Mouse (Mus musculus): Measurements from ENCODE around the gene Kif2c.
"Not testable (repeated sequence)": the region's sequence is repeated elsewhere in the genome, so short reads cannot be mapped to it uniquely, and the experiment has no call there.

The Kif2c gene

DNA sequence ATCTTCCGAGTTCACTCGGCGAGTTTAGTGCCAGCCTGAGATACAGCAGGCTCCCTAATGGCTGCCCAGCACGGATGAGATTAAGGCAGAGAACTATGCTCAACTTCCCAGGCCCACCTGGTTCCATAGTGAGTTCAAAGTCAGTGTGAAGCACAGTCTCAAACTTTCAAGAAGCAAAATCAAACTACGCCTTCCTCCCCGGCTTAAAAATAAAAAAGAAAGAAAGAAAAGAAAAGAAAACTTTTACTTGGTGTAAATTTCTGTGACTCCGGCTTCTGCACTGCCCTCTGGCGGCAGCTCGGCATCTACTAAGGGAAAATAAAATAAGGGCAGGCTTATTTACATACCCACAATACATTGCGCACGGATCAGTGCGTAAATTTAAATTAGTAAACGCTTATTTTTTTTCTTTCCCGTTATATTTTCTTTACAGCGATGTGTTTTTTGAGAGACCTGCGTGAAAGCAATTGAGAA is 7.0 kb upstream of the Kif2c start:
- DNase-seq (ENCODE audit: low read depth, low spot score), result peak; percentile 82

DNA sequence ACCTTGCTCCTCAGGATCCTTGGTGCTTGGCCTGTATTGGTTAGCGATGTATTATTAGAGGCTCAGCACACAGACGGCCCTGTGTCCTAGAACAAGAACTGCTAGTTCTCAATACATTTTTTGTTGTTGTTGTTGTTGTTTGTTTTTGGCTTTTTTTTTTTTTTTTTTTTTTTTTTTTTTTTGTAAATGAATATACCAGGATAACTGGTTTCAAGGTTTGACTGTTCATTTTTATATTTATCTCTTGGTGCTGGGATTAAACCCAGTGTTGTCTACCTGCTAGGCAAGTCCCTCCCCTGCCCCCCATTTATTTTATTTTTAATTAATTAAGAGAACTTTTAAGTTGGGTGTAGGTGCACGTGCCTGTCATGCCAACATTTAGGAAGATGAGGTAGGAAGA is 6.5 kb upstream of the Kif2c start:
- DNase-seq (ENCODE audit: low read depth, low spot score), result no peak

DNA sequence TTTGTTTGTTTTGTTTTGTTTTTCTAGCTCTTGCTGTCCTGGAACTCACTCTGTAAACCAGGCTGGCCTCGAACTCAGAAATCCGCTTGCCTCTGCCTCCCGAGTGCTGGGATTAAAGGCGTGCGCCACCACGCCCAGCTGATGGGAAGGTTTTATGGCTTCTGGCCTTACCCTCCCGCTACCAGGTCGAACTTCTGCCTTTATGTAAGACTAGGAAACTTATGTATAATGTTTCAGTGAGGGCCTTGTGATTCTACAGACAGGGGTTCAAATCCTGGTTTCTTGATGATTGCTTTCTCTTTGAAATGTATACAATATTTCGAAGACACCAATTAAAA is 289 bp upstream of the Kif2c start:
- DNase-seq (ENCODE audit: low read depth, low spot score), result not testable (repeated sequence)

GRCm38 (mm10) chr4:117169936-117170335 is 12.5 kb downstream of the Kif2c start:
- DNase-seq (ENCODE audit: low read depth, low spot score), result no peak

DNA sequence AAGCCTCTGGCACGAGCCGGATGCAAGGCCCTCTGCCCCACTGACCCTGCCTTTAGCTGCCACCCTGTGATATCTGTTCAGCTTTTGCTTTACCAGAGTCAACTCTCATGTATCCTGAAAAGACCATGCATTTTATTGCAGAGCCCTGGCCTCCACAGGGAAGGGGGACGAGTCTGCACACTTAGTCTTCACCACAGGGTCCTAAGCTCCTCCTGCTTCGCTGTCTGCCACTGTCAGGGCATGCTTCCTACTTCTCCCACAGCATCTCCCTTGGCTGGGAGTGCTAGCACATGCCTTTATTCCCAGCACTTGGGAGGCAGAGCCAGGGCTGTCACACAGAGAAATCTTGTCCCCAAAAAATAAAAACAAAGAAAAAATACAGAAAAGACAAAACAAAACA is 21.3 kb downstream of the Kif2c start:
- no peak for DNase-seq (ENCODE audit: low read depth, low spot score)

DNA sequence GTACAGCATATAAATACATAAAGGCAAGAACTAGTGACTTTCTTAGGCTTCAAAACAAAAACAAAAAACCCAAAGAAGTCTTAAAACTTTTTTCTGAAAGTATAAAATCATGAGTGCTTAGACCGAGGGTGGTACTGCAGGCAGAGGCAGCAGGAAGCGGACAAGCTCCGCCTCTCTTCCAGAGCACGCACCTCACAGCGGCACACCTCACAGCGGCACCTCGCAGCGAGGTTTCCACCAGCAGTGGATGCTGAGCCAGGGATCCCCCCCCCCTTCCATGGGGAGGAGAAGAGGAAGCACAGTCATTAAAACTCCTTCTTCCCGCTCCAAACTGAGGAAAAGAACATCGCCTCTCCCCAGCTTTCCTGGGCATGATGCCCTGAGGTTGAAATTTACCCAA is 22.8 kb downstream of the Kif2c start:
- DNase-seq (ENCODE audit: low read depth, low spot score), result no peak

DNA sequence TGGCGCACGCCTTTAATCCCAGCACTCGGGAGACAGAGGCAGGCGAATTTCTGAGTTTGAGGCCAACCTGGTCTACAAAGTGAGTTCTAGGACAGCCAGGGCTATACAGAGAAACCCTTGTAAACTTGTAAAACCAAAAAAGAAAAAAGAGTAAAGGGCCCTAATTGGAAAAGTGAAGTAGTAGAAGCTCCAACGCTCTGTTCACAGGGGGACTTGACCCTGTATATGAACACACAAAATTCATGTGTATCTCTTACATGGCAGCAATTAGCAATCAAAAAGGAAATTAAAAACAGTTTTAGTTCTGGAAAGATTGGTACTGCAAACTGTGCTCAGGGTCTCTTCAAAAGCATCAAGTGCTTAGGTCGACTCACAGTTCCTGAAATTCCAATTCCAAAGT is 26.1 kb downstream of the Kif2c start:
- no peak for DNase-seq (ENCODE audit: low read depth, low spot score)

- peak; percentile 68 for DNase-seq (ENCODE audit: low read depth, low spot score)
Observed at GRCm38 (mm10) chr4:117155792-117156355, 26.6 kb downstream of the Kif2c start, which contains the start of gene Rps8. Rps8 (minus strand) TSS chr4:117156243.

DNA sequence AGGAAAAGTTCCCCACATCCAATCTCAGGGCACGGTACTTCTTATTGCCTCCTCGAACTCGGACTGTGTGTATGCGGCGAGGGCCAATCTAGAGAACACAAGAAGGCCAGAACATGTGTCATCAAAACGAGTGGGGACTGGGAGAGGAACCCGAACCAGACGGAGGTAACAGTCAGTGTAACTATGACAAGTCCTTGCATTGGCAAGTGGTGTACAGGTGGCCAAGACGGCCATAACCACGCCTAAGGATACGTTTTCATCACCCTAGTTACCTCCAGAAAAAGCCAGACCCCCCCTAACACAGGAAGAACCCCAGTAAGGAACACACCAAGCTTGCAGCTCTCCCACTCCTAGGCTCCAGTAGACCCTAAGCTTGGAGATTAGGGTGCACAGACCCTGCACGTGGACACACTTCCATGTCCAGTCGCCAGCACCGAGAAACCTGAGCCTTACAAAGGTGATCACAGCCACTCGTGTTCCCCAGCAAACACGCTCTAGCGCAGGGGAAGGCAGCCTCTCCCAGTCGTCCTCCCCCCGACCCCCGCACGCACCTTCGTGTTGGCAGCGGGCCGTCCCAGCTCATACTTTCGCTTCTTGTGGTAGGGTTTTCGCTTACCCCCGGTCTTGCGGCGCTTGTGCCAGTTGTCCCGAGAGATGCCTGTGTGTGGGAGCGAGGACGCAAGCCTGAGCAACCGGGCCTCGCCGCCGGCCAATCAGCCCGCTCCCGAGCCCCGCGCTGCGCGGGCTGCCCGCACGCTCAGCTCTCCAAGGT is 27.2 kb downstream of the Kif2c start:
- DNase-seq (ENCODE audit: low read depth, low spot score), result no peak

DNA sequence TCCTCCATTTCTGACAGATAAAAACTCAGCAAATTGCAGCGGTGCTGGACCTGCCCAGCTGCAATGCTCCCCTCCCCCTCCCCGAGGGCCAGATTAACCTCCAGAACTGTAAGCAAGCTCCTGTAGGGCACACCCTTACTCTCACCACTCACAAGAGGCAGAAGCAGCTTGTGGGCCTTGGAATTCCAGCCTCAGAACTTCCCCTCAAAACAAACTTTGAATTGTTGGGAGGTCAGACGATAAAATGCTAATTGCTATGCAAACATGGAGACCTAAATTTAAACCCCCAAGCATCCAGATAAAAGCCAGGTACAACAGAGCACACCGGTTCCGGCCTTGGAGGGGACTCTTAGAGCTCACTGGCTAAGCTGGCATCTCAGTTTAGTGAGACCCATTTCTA is 29.7 kb downstream of the Kif2c start:
- no peak for DNase-seq (ENCODE audit: low read depth, low spot score)

DNA sequence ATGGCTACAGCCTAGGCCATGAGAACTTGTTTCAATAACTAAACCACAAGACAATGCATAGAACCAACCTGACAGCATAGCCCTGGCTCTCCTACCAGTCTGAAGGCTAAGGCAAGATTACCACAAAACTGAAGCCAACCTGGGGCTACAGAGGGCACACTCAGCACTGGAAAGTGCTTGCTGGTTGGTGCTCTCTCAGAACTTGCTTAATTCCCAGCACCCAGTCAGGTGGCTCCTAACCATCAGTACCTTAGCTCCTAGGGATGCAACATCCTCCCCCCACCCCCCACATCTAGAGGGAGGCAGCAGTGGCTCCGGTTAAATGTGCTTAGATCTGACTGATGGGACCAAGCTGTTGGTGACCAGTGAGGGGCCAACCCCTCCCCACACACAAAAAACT is 31.0 kb downstream of the Kif2c start:
- no peak for DNase-seq (ENCODE audit: low read depth, low spot score)

- no peak for DNase-seq (ENCODE audit: low read depth, low spot score)
Observed at GRCm38 (mm10) chr4:117150212-117150733, 32.2 kb downstream of the Kif2c start.

DNA sequence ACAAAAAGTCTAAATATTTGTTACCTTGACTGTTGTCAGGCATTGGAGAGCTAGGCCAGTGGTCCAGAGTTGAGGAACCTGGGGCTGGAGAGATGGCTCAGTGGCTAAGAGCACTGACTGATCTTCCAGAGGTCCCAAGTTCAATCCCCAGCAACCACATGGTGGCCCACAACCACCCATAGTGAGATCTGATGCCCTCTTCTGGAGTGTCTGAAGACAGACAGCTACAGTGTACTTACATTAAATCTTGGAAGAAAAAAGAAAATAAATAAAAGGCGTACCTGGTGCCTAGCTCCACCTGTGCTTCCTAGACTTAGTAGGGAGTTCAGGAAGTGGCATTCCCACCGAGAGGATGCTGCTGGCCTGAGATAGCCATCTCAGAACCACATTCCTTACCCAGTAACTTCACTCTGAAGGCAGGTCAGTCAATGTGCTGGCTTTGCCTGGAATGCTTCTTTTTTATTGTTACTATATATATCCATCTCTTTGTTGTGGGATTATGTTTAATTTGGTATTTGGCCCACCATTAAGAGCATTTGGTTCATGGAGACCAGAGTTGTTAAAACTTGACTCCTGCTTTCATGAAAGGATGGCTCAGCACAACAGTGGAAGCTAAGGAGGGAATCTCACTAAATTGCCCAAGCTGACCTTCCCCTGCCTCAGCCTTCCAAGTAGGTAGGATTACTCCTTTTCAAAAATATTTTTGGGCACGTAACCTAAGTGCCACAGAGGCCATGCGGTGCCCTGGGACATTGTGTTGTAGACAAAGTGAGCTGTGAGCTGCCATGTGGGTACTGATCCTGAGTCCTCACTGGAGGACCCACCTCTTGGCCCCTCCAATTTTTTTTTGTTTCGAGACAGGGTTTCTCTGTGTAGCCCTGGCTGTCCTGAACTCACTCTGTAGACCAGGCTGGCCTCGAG is 32.9 kb downstream of the Kif2c start:
- no peak for DNase-seq (ENCODE audit: low read depth, low spot score)

DNA sequence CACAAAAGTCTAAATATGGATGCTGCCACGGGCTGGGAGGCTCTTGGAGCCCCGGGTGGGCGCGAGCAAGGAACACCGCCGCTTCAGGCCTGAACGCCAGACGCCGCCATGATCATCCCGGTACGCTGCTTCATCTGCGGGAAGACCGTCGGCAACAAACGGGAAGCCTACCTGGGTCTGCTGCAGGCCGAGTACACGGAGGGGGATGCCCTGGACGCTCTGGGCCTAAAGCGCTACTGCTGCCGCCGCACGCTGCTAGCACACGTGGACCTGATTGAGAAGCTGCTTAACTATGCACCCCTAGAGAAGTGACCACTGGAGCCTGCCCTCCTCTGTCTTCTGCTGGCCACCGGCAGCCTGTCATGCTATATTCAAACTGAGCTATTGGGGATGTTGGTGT is 33.6 kb downstream of the Kif2c start:
- no peak for DNase-seq (ENCODE audit: low read depth, low spot score)

GRCm38 (mm10) chr4:117148047-117148713 is 34.3 kb downstream of the Kif2c start:
- no peak for DNase-seq (ENCODE audit: low read depth, low spot score)

DNA sequence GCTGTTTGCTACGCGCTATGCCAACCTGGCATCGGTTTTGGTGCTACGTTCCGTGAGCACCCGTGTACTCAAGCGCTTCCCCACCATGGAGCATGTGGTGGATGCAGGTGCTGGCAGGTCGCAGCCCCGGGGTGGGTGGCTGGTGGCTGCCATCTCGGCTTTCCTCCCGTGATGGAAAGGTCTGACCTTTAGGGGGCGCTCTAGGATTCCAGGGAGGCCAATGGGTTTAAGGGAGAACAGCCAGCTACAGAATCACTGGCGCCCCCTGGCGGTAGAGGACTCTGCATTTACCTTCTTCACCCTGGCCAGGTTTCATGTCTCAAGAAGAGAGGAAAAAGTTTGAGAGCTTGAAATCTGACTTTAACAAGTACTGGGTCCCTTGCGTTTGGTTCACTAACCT is 36.3 kb downstream of the Kif2c start:
- DNase-seq (ENCODE audit: low read depth, low spot score), result peak; percentile 90

- no peak for DNase-seq (ENCODE audit: low read depth, low spot score)
Observed at GRCm38 (mm10) chr4:117145248-117145647, 37.2 kb downstream of the Kif2c start.

DNA sequence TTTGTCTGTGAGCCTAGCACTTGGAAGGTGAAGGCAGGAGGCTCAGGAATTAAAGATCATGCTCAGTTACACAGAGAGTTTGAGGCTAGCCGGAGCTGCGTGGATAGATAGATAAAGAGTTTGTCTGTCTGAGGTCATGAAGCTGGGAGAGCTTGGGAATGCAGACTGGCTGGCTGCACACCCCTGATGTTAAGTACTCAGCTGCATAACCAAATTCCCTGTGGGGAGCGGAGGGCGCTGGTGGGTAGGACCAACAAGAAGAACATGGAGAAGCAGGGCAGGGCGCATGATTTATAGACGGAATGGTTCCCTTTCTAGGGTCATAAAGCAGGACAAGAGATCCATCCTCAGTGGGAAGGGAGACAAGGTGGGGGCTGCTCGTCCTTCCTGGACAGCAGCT is 39.4 kb downstream of the Kif2c start:
- DNase-seq (ENCODE audit: low read depth, low spot score), result no peak

GRCm38 (mm10) chr4:117140613-117141012 is 41.8 kb downstream of the Kif2c start:
- no peak for DNase-seq (ENCODE audit: low read depth, low spot score)

- DNase-seq (ENCODE audit: low read depth, low spot score), result peak; percentile 41
Observed at GRCm38 (mm10) chr4:117139217-117139612, 43.2 kb downstream of the Kif2c start.
